In genomic region chr6:113791012-113791411, GRCm38 (mm10) we compare ENCODE assay signal across 27 mouse cellular contexts. TPM values are rescaled to one million over a fixed set of nuclear protein-coding genes. Genes with fewer than 3 reads are reported as not detected.
A peak's percentile ranks its signal among the peaks of the same experiment; 100 is the strongest.
DNase-seq lines count a peak whose midpoint lies in the region; ATAC-seq and TF ChIP-seq lines count a peak whose summit lies in the region.
"Had no signal": no experiment of that assay in that cellular context is flagged by ENCODE, and none has a peak within 500 bp of the region (broad histone marks: within the 10 kb centered on the region; RNA-seq: fewer than 3 reads in every experiment).

No protein-coding gene starts in this region.

- H3K27ac ChIP-seq in liver, adult 2 months (replicated peaks; ENCODE audit: insufficient read depth, low read depth, low read length) = no peak overlapping the region
- no peak overlapping the region for H3K27ac ChIP-seq in liver, embryonic 11.5 days (ENCODE audit: low read depth, low read length)
- no peak overlapping the region for H3K27ac ChIP-seq in liver, embryonic 13.5 days
- no peak overlapping the region for H3K27ac ChIP-seq in liver, embryonic 15.5 days (replicated peaks)
- peak overlapping the region; percentile 40; the same call in 1 of the 2 replicates for H3K27ac ChIP-seq in olfactory bulb, adult 2 months (ENCODE audit: insufficient read depth, low read depth, low read length)
- H3K27ac ChIP-seq: embryonic facial prominence, embryonic 10.5 days; embryonic facial prominence, embryonic 13.5 days; forebrain, embryonic 12.5 days; forebrain, embryonic 15.5 days; hindbrain, embryonic 12.5 days; hindbrain, embryonic 15.5 days had no signal

- no peaks in the 10 kb centered on the region for H3K9me3 ChIP-seq in liver, embryonic 11.5 days (ENCODE audit: control insufficient read depth, low read length)
- H3K9me3 ChIP-seq in liver, embryonic 13.5 days (replicated peaks) = no peaks in the 10 kb centered on the region
- H3K9me3 ChIP-seq in liver, embryonic 15.5 days (replicated peaks) = no peaks in the 10 kb centered on the region
- H3K9me3 ChIP-seq: embryonic facial prominence, embryonic 10.5 days; embryonic facial prominence, embryonic 13.5 days; forebrain, embryonic 12.5 days; forebrain, embryonic 15.5 days; hindbrain, embryonic 12.5 days; hindbrain, embryonic 15.5 days had no signal

- no peak overlapping the region for H3K4me3 ChIP-seq in liver, adult 2 months (ENCODE audit: insufficient read depth, low read depth, low read length)
- H3K4me3 ChIP-seq in liver, embryonic 11.5 days (ENCODE audit: low read depth, low read length) = no peak overlapping the region
- no peak overlapping the region for H3K4me3 ChIP-seq in liver, embryonic 13.5 days (replicated peaks)
- no peak overlapping the region for H3K4me3 ChIP-seq in liver, embryonic 15.5 days (replicated peaks)
- H3K4me3 ChIP-seq in olfactory bulb, adult 2 months (ENCODE audit: insufficient read depth, low read depth, low read length) = no peak overlapping the region
- H3K4me3 ChIP-seq: embryonic facial prominence, embryonic 10.5 days; embryonic facial prominence, embryonic 13.5 days; erythroblast, embryonic 14.5 days; forebrain, embryonic 12.5 days; forebrain, embryonic 15.5 days; hindbrain, embryonic 12.5 days; hindbrain, embryonic 15.5 days had no signal

- H3K4me2 ChIP-seq in liver, embryonic 11.5 days = no peak overlapping the region
- no peak overlapping the region for H3K4me2 ChIP-seq in liver, embryonic 13.5 days
- H3K4me2 ChIP-seq in liver, embryonic 15.5 days = no peak overlapping the region
- H3K4me2 ChIP-seq: embryonic facial prominence, embryonic 13.5 days; forebrain, embryonic 12.5 days; forebrain, embryonic 15.5 days; heart, embryonic 11.5 days; hindbrain, embryonic 12.5 days; hindbrain, embryonic 15.5 days had no signal

- TF ChIP-seq CTCF in liver, adult 2 months (IDR thresholded peaks at IDR 0.05; ENCODE audit: low read depth, low read length) = no peak
- no peak for TF ChIP-seq CTCF in olfactory bulb, adult 2 months (IDR thresholded peaks at IDR 0.05; ENCODE audit: insufficient read depth, low read depth, low read length)

- no peak overlapping the region for H3K9ac ChIP-seq in liver, adult 2 months (ENCODE audit: low read depth, low read length)
- H3K9ac ChIP-seq in liver, embryonic 11.5 days (ENCODE audit: low read depth, low read length) = no peak overlapping the region
- no peak overlapping the region for H3K9ac ChIP-seq in liver, embryonic 13.5 days
- H3K9ac ChIP-seq in liver, embryonic 15.5 days = no peak overlapping the region
- H3K9ac ChIP-seq: embryonic facial prominence, embryonic 13.5 days; forebrain, embryonic 12.5 days; forebrain, embryonic 15.5 days; hindbrain, embryonic 12.5 days; hindbrain, embryonic 15.5 days had no signal

- no peak for TF ChIP-seq POLR2A in liver, adult 2 months (IDR thresholded peaks at IDR 0.05; ENCODE audit: extremely low read depth, insufficient read depth, low read length)
- TF ChIP-seq POLR2A in olfactory bulb, adult 2 months (IDR thresholded peaks at IDR 0.05; ENCODE audit: insufficient read depth, low read depth, low read length) = no peak

- WGBS in liver, adult 2 months = 16% methylated on average over 8 of the region's 8 CpGs
- WGBS in liver, embryonic 11.5 days = 67% methylated on average over 8 of the region's 8 CpGs
- WGBS in liver, embryonic 13.5 days (ENCODE audit: insufficient replicate concordance) = 56% methylated on average over 8 of the region's 8 CpGs
- 57% methylated on average over 8 of the region's 8 CpGs for WGBS in liver, embryonic 15.5 days (ENCODE audit: insufficient replicate concordance)
- WGBS in olfactory bulb, adult 2 months = 76% methylated on average over 8 of the region's 8 CpGs

- peak; percentile 68 for DNase-seq in liver, adult 2 months (ENCODE audit: extremely low read depth, low read depth, low spot score)
- no peak for DNase-seq in liver, embryonic 11.5 days (ENCODE audit: low spot score)
- DNase-seq in liver, embryonic 13.5 days = no peak
- no peak for DNase-seq in heart, adult 9 months (ENCODE audit: low spot score in 2 of 2)
- no peak for DNase-seq in layer of hippocampus, postnatal 14 days (ENCODE audit: low spot score in 2 of 2)
- DNase-seq: adrenal gland, adult 2 months; adrenal gland, postnatal 25 days; B cell, adult 2 months; cerebellum, adult 11-12 months; cerebellum, adult 8-10 months; cerebellum, postnatal 10 days; cerebellum, postnatal 36 days; embryo, embryonic 11 days; gastrocnemius, postnatal 25 days; heart, adult 18-20 months had no signal

- H3K36me3 ChIP-seq in liver, adult 2 months (ENCODE audit: control insufficient read depth, insufficient read depth, low read length) = no peaks in the 10 kb centered on the region
- no peaks in the 10 kb centered on the region for H3K36me3 ChIP-seq in liver, embryonic 11.5 days (ENCODE audit: control insufficient read depth, insufficient read depth, low read length)
- H3K36me3 ChIP-seq in liver, embryonic 13.5 days = no peaks in the 10 kb centered on the region
- no peaks in the 10 kb centered on the region for H3K36me3 ChIP-seq in liver, embryonic 15.5 days (replicated peaks)
- H3K36me3 ChIP-seq: embryonic facial prominence, embryonic 10.5 days; embryonic facial prominence, embryonic 13.5 days; forebrain, embryonic 12.5 days; G1E had no signal

- no peaks in the 10 kb centered on the region for H3K27me3 ChIP-seq in liver, adult 2 months (ENCODE audit: control insufficient read depth, insufficient read depth, low read length)
- no peaks in the 10 kb centered on the region for H3K27me3 ChIP-seq in liver, embryonic 11.5 days (replicated peaks; ENCODE audit: control insufficient read depth, insufficient read depth, low read length)
- no peaks in the 10 kb centered on the region for H3K27me3 ChIP-seq in liver, embryonic 13.5 days
- H3K27me3 ChIP-seq in liver, embryonic 15.5 days = no peaks in the 10 kb centered on the region; the same call in 1 of the 2 replicates
- H3K27me3 ChIP-seq: forebrain, embryonic 15.5 days; hindbrain, embryonic 12.5 days; hindbrain, embryonic 15.5 days had no signal

- H3K79me2 ChIP-seq in liver, adult 2 months (ENCODE audit: control insufficient read depth, insufficient read depth, low read length) = no peaks in the 10 kb centered on the region

- peaks cover 2% of the 10 kb centered on the region; the same call in 1 of the 2 replicates for H3K4me1 ChIP-seq in liver, adult 2 months (ENCODE audit: control insufficient read depth, insufficient read depth, low read length)
- H3K4me1 ChIP-seq in liver, embryonic 11.5 days (replicated peaks; ENCODE audit: control insufficient read depth, insufficient read depth, low read length) = no peaks in the 10 kb centered on the region
- H3K4me1 ChIP-seq in liver, embryonic 13.5 days (replicated peaks) = no peaks in the 10 kb centered on the region
- no peaks in the 10 kb centered on the region for H3K4me1 ChIP-seq in liver, embryonic 15.5 days (replicated peaks)
- H3K4me1 ChIP-seq in olfactory bulb, adult 2 months (ENCODE audit: control insufficient read depth, insufficient read depth, low read length) = peaks cover 56% of the 10 kb centered on the region

- no peak for ATAC-seq in liver, embryonic 11.5 days (replicated peaks; ENCODE audit: low FRiP score)
- ATAC-seq in liver, embryonic 13.5 days (ENCODE audit: low read depth) = peak; percentile 64; the same call in 1 of the 2 replicates
- peak; percentile 72; the same call in 1 of the 2 replicates for ATAC-seq in liver, embryonic 15.5 days (ENCODE audit: insufficient read depth)
- ATAC-seq: forebrain, embryonic 15.5 days; Patski had no signal

RNA-seq across cellular contexts. Expression of gene Sec13, which starts 50.5 kb away (rescaled TPM):
- total RNA-seq in liver, adult 2 months (2014; rRNA removed) = 98.7 and 108 TPM in 2 replicates
- polyA plus RNA-seq in liver, adult 2 months (2012; rRNA removed) = 86.2 and 88.2 TPM in 2 replicates
- 236 and 241 TPM in 2 replicates for polyA plus RNA-seq in liver, embryonic 11.5 days (2014; fragmentation: Nextera tagmentation; extraction: Ambion mirVana)
- polyA plus RNA-seq in liver, embryonic 13.5 days (2015; fragmentation: Nextera tagmentation; extraction: Ambion mirVana) = 147 and 150 TPM in 2 replicates
- polyA plus RNA-seq in liver, embryonic 15.5 days (2015; fragmentation: Nextera tagmentation; extraction: Ambion mirVana) = 117 TPM in 2 replicates
- not detected in 2 replicates for polyA plus RNA-seq in olfactory bulb, adult 2 months (2012; ENCODE audit: insufficient read depth, insufficient read length, low replicate concordance, missing spikeins)
- total RNA-seq in layer of hippocampus, postnatal 14 days (2021) = 10 to 100 TPM; 80.2 to 83.7 TPM

Comparison
In these comparisons a context has a peak if more than half of its experiments do, and no peak if none do; other contexts are left out.
1. RNA of gene Sec13, which starts 50.5 kb away (polyA plus RNA-seq): 236 to 241 TPM in liver, embryonic 11.5 days, 147 to 150 TPM in liver, embryonic 13.5 days, 117 TPM in liver, embryonic 15.5 days and 86.2 to 88.2 TPM in liver, adult 2 months; not detected in olfactory bulb, adult 2 months; every median in the first group is over 10 times any median in the second.